Mouse (Mus musculus) ES-E14 (cell line): Measurements from ENCODE around the gene Kctd21. TPM values are rescaled to one million over a fixed set of nuclear protein-coding genes. Genes with fewer than 3 reads are reported as not detected.

ENCODE experiments used
- DNase-seq: peaks from one replicate; pipeline ENCODE4 v3.0.0-alpha.2; 2013; ENCODE audit warnings: low read depth, low spot score
- H3K27ac ChIP-seq: 2 replicates; pipeline ENCODE4 v1.5.1; 2012; ENCODE audit warnings: low read depth, mild to moderate bottlenecking, low read length, moderate library complexity, mixed read lengths; ENCODE audit not compliant: poor library complexity, insufficient read depth, severe bottlenecking
- H3K36me3 ChIP-seq: 2 replicates; pipeline ENCODE4 v1.6.1; 2012; ENCODE audit warnings: mild to moderate bottlenecking, low read length, moderate library complexity, mixed read lengths; ENCODE audit not compliant: control insufficient read depth, poor library complexity, insufficient read depth, severe bottlenecking
- H3K4me1 ChIP-seq, 2 experiments: fragments of 150-350 bp in 1 of 2; sonication (generic) in 1 of 2; 2 replicates each; pipeline ENCODE4 v1.6.1; 2012; ENCODE audit warnings: low read length in 2 of 2, mild to moderate bottlenecking in 1 of 2, mixed read lengths in 1 of 2; ENCODE audit not compliant: control insufficient read depth in 2 of 2, insufficient read depth in 2 of 2, poor library complexity in 1 of 2
- H3K4me3 ChIP-seq, 2 experiments: fragments of 150-350 bp in 1 of 2; sonication (generic) in 1 of 2; 2 replicates each; pipeline ENCODE4 v1.5.1; 2012; ENCODE audit warnings: low read length in 2 of 2, low read depth in 1 of 2, mild to moderate bottlenecking in 1 of 2, mixed read lengths in 1 of 2; ENCODE audit not compliant: insufficient read depth in 1 of 2, poor library complexity in 1 of 2, severe bottlenecking in 1 of 2
- H3K9ac ChIP-seq: 2 replicates; pipeline ENCODE4 v1.6.1; 2012; ENCODE audit warnings: low read depth, mild to moderate bottlenecking, low read length, mixed read lengths; ENCODE audit not compliant: poor library complexity, insufficient read depth, severe bottlenecking
- H3K9me3 ChIP-seq: fragments of 150-350 bp; sonication (generic); 2 replicates; pipeline ENCODE4 v1.6.1; 2012; ENCODE audit warnings: low read depth, mild to moderate bottlenecking, low read length; ENCODE audit not compliant: control insufficient read depth, insufficient read depth
- CHD2 ChIP-seq: IDR thresholded peaks from 2 replicates; pipeline ENCODE4 v1.6.1; 2014; ENCODE audit warnings: mild to moderate bottlenecking, low read depth, low read length, inconsistent platforms
- HCFC1 ChIP-seq: IDR thresholded peaks from 2 replicates; pipeline ENCODE4 v1.6.1; 2012; ENCODE audit warnings: low read length, inconsistent platforms, borderline replicate concordance; ENCODE audit not compliant: insufficient read depth
- MAFK ChIP-seq: IDR thresholded peaks from 2 replicates; pipeline ENCODE4 v1.6.1; 2014; ENCODE audit warnings: mild to moderate bottlenecking, low read depth, low read length, inconsistent platforms; ENCODE audit not compliant: insufficient read depth
- ZC3H11A ChIP-seq: IDR thresholded peaks from 2 replicates; pipeline ENCODE4 v1.6.1; 2012; ENCODE audit warnings: low read depth, mild to moderate bottlenecking, inconsistent platforms, low read length, borderline replicate concordance
- ZNF384 ChIP-seq: IDR thresholded peaks from 2 replicates; pipeline ENCODE4 v1.6.1; 2012; ENCODE audit warnings: low read depth, low read length, inconsistent platforms
- in situ Hi-C, 2 experiments: fragments of 600-800 bp; cut with MboI; formaldehyde crosslinking; loops; one replicate each; pipeline ENCODE4 v1.15.1; 2025; ENCODE audit warnings: low sequenced_read_pairs in 2 of 2, inconsistent platforms in 1 of 2; ENCODE audit not compliant: unreplicated experiment in 2 of 2
- total RNA-seq: library from RNA; depleted of rRNA; stranded (reverse); fragments of 300-350 nt; gene quantifications from 2 replicates; pipeline ENCODE4 v1.2.3, GENCODE M21; 2012

The Kctd21 gene
- total RNA-seq, 1 experiment, result 1.4 TPM

- Histone ChIP-seq H3K4me1 (no peaks in the 10 kb centered on the region), H3K27ac (no peak overlapping the region), H3K9me3 (no peaks in the 10 kb centered on the region), H3K4me3 (no peak overlapping the region), H3K9ac (no peak overlapping the region), H3K36me3 (peaks cover 10% of the 10 kb centered on the region; the same call in 1 of the 2 replicates)
- DNase-seq, result no peak
- TF ChIP-seq HCFC1 (no peak), MAFK (no peak), ZC3H11A (no peak), CHD2 (no peak), ZNF384 (no peak)
- in situ Hi-C loops, result no loop called here
Observed at GRCm38 (mm10) chr7:97313364-97313995, 18.6 kb upstream of the Kctd21 start.

DNA sequence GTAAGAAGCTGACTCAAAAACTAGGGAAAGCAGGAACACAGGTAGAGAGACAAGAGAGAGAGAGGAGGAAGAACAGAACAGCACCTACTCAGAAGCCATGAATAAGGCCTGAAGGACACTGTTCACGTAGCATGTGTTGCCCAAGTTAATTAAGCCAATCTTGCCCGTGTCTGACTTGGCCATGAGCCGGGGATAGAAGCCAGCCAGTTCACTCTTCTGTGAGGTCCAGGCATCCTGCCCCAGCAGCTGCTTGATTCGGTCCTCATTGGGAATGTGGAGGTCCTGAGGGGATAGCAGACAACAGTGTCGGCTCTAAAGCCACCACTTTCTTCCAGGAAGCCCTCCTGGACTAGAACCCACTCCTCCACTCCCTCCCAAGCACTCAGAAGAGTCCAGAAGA lies 17.5 kb upstream of the Kctd21 start:
- H3K27ac ChIP-seq, result no peak overlapping the region
- H3K9ac ChIP-seq, result no peak overlapping the region
- H3K4me1 ChIP-seq, result no peaks in the 10 kb centered on the region
- in situ Hi-C loops, result no loop called here
- no peak for TF ChIP-seq HCFC1
- TF ChIP-seq ZNF384, result no peak
- no peak for TF ChIP-seq MAFK
- TF ChIP-seq CHD2, result no peak
- no peak for TF ChIP-seq ZC3H11A
- H3K4me3 ChIP-seq, result no peak overlapping the region
- peaks cover 10% of the 10 kb centered on the region; the same call in 1 of the 2 replicates for H3K36me3 ChIP-seq
- no peak for DNase-seq
- H3K9me3 ChIP-seq, result no peaks in the 10 kb centered on the region

DNA sequence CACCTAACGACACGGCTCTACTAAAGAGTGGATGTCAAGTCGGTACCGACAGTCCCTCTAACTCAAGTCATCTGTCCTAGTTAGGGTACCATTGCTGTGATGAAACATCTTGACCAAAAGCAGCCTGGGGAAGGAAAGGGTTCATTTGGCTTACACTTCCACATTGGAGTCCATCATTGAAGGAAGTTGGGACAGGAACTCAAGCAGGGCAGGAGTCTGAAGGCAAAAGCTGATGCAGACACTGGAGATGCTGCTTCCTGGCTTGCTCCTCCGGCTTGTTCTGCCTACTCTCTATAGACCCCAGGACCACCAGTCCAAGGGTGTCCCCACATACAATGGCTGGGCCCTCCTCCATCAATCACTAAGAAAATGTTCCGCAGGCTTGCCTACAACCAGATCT lies 16.5 kb upstream of the Kctd21 start:
- no peak for TF ChIP-seq ZC3H11A
- no peak for TF ChIP-seq CHD2
- TF ChIP-seq ZNF384, result no peak
- TF ChIP-seq HCFC1, result no peak
- no peak for TF ChIP-seq MAFK
- H3K9ac ChIP-seq, result no peak overlapping the region
- peaks cover 10% of the 10 kb centered on the region; the same call in 1 of the 2 replicates for H3K36me3 ChIP-seq
- no peak overlapping the region for H3K27ac ChIP-seq
- DNase-seq, result no peak
- no peaks in the 10 kb centered on the region for H3K4me1 ChIP-seq
- H3K4me3 ChIP-seq, result no peak overlapping the region
- in situ Hi-C loops, result no loop called here
- H3K9me3 ChIP-seq, result no peaks in the 10 kb centered on the region

GRCm38 (mm10) chr7:97317706-97318105 lies 14.4 kb upstream of the Kctd21 start:
- no peaks in the 10 kb centered on the region for H3K4me1 ChIP-seq
- peaks cover 2% of the 10 kb centered on the region; the same call in 1 of the 2 replicates for H3K36me3 ChIP-seq
- TF ChIP-seq CHD2 (no peak), MAFK (no peak), HCFC1 (no peak), ZNF384 (no peak), ZC3H11A (no peak)
- H3K9me3 ChIP-seq, result no peaks in the 10 kb centered on the region
- H3K9ac ChIP-seq, result no peak overlapping the region
- DNase-seq, result no peak
- no peak overlapping the region for H3K4me3 ChIP-seq
- in situ Hi-C loops, result no loop called here
- H3K27ac ChIP-seq, result no peak overlapping the region

- Histone ChIP-seq H3K9me3 (no peaks in the 10 kb centered on the region), H3K4me3 (no peak overlapping the region), H3K4me1 (peaks cover 0 to 4% of the 10 kb centered on the region in 2 experiments; a peak in 1 of 4 replicates), H3K27ac (no peak overlapping the region), H3K36me3 (no peaks in the 10 kb centered on the region; the same call in 1 of the 2 replicates), H3K9ac (no peak overlapping the region)
- TF ChIP-seq MAFK (no peak), CHD2 (no peak), HCFC1 (no peak), ZNF384 (no peak), ZC3H11A (no peak)
- no peak for DNase-seq
- in situ Hi-C loops, result no loop called here
Observed at GRCm38 (mm10) chr7:97324342-97324741, 7.8 kb upstream of the Kctd21 start.
